Comparison of ENCODE assay signal across 8 mouse cellular contexts in the genomic region with DNA sequence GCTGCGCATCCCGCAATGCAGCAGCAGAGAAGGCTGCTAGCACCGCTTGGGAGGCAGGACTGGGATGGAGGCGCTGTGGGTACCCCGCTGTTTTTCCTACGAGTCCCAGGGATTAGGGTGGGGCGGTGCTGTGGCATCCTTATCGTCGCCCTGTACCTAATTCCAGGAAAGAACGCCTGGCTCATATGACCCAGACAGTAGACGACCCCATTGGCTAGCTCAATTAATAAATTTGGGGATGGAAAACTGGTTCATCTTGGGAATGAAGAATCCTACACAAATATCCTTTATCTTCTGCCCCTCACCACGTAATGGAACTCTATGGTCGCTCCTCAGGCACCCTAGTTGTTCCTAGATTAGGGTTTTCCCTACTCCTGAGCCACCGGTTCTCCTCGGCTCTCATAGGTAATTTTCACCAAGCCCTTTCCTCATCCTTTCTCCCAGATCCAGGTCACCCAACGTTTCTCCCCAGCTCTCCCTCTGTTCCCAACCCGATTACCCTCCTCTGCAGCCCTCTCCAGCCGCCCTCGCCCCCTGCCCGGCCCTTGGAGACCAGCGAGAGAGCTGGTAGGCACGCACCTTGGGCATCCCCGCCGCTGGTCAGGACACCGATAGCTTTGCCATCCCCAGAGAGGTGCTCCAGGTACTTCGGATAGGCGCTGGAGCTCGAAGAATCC. TPM values are rescaled to one million over a fixed set of nuclear protein-coding genes. Genes with fewer than 3 reads are reported as not detected.
DNase-seq lines count a peak whose midpoint lies in the region; ATAC-seq and TF ChIP-seq lines count a peak whose summit lies in the region.

No protein-coding gene starts in this region.

- H3K27ac ChIP-seq in lung, postnatal 0 days (ENCODE audit: low read length) = no peak overlapping the region
- H3K27ac ChIP-seq in forebrain, embryonic 11.5 days (ENCODE audit: low read depth, low read length) = no peak overlapping the region
- H3K27ac ChIP-seq in liver, embryonic 12.5 days = peak overlapping the region; percentile 45; the same call in 1 of the 2 replicates

- H3K27me3 ChIP-seq in lung, postnatal 0 days (replicated peaks; ENCODE audit: insufficient read depth, low read length) = no peaks in the 10 kb centered on the region
- H3K27me3 ChIP-seq in forebrain, embryonic 11.5 days (ENCODE audit: control insufficient read depth, insufficient read depth, low read length) = no peaks in the 10 kb centered on the region
- H3K27me3 ChIP-seq in liver, embryonic 12.5 days (replicated peaks) = no peaks in the 10 kb centered on the region

- under 1% methylated on average over 27 of the region's 28 CpGs for WGBS in lung, postnatal 0 days
- under 1% methylated on average over 28 of the region's 28 CpGs for WGBS in forebrain, embryonic 11.5 days
- under 1% methylated on average over 28 of the region's 28 CpGs for WGBS in liver, embryonic 12.5 days (ENCODE audit: insufficient replicate concordance)

- DNase-seq in cerebellum, adult 11 months = peak; percentile 39
- no peak for DNase-seq in lung, postnatal 0 days (ENCODE audit: low spot score)
- DNase-seq in lung, postnatal 36 days = no peak
- no peak for DNase-seq in forebrain, embryonic 11.5 days (ENCODE audit: low spot score)
- peak; percentile 46 for DNase-seq in right cerebral cortex, postnatal 4 days
- DNase-seq in MN1 (ENCODE audit: low spot score) = no peak

- no peaks in the 10 kb centered on the region for H3K9me3 ChIP-seq in lung, postnatal 0 days (ENCODE audit: low read length)
- H3K9me3 ChIP-seq in forebrain, embryonic 11.5 days (ENCODE audit: control insufficient read depth, low read length) = no peaks in the 10 kb centered on the region
- H3K9me3 ChIP-seq in liver, embryonic 12.5 days (replicated peaks) = no peaks in the 10 kb centered on the region

- peak overlapping the region; percentile 95 for H3K4me2 ChIP-seq in lung, postnatal 0 days (replicated peaks; ENCODE audit: low read depth, low read length)
- peak overlapping the region; percentile 98 for H3K4me2 ChIP-seq in forebrain, embryonic 11.5 days (ENCODE audit: low read depth, low read length, severe bottlenecking)
- H3K4me2 ChIP-seq in liver, embryonic 12.5 days = peak overlapping the region; percentile 99

- ATAC-seq in cerebellum, adult (ENCODE audit: insufficient number of reproducible peaks, low FRiP score, low TSS enrichment) = no peak
- ATAC-seq in lung, postnatal 0 days = no peak
- ATAC-seq in forebrain, embryonic 11.5 days (replicated peaks; ENCODE audit: low FRiP score) = peak; percentile 63
- ATAC-seq in liver, embryonic 12.5 days = peak; percentile 60

- H3K4me1 ChIP-seq in lung, postnatal 0 days (ENCODE audit: insufficient read depth, low read depth, low read length) = peaks cover 7% of the 10 kb centered on the region; the same call in 1 of the 2 replicates
- no peaks in the 10 kb centered on the region for H3K4me1 ChIP-seq in forebrain, embryonic 11.5 days (replicated peaks; ENCODE audit: control insufficient read depth, insufficient read depth, low read length)
- peaks cover 38% of the 10 kb centered on the region for H3K4me1 ChIP-seq in liver, embryonic 12.5 days

- H3K9ac ChIP-seq in lung, postnatal 0 days (replicated peaks; ENCODE audit: low read depth) = peak overlapping the region; percentile 42
- peak overlapping the region; percentile 31 for H3K9ac ChIP-seq in forebrain, embryonic 11.5 days (ENCODE audit: low read length)
- peak overlapping the region; percentile 72 for H3K9ac ChIP-seq in liver, embryonic 12.5 days

- H3K4me3 ChIP-seq in lung, postnatal 0 days (ENCODE audit: low read depth, low read length) = peak overlapping the region; percentile 55
- H3K4me3 ChIP-seq in forebrain, embryonic 11.5 days (ENCODE audit: low read depth, low read length) = peak overlapping the region; percentile 46
- peak overlapping the region; percentile 71 for H3K4me3 ChIP-seq in liver, embryonic 12.5 days

- no peaks in the 10 kb centered on the region for H3K36me3 ChIP-seq in lung, postnatal 0 days (ENCODE audit: insufficient read depth, low read length)
- H3K36me3 ChIP-seq in forebrain, embryonic 11.5 days (ENCODE audit: control insufficient read depth, insufficient read depth, low read length) = no peaks in the 10 kb centered on the region
- no peaks in the 10 kb centered on the region for H3K36me3 ChIP-seq in liver, embryonic 12.5 days

- no peak for TF ChIP-seq EP300 in lung, postnatal 0 days (IDR thresholded peaks at IDR 0.05)

- TF ChIP-seq CTCF in lung, postnatal 0 days (IDR thresholded peaks at IDR 0.05) = no peak

RNA-seq across cellular contexts. Expression of a gene that starts 0.4 kb away (rescaled TPM):
- polyA plus RNA-seq in lung, postnatal 0 days (2015; fragmentation: Nextera tagmentation; extraction: Ambion mirVana) = 23.1 and 24.8 TPM in 2 replicates
- polyA plus RNA-seq in forebrain, embryonic 11.5 days (2014; fragmentation: Nextera tagmentation; extraction: Ambion mirVana) = 16.7 and 17.3 TPM in 2 replicates
- 14.4 and 17.3 TPM in 2 replicates for polyA plus RNA-seq in liver, embryonic 12.5 days (2016; fragmentation: Nextera tagmentation; extraction: Ambion mirVana)

Comparison
In these comparisons a context has a peak if more than half of its experiments do, and no peak if none do; other contexts are left out.
1. DNase-seq: peak in cerebellum, adult 11 months (single experiment) and right cerebral cortex, postnatal 4 days (single experiment); none in lung, postnatal 0 days (single experiment), lung, postnatal 36 days (single experiment), forebrain, embryonic 11.5 days (single experiment) and MN1 (single experiment).
2. ATAC-seq: peak in forebrain, embryonic 11.5 days (single experiment) and liver, embryonic 12.5 days (single experiment); none in cerebellum, adult (single experiment) and lung, postnatal 0 days (single experiment).
3. Peak in every context shown above with its lines, with median percentiles within 50 percentile points of each other: H3K4me2 ChIP-seq, H3K4me3 ChIP-seq and H3K9ac ChIP-seq.